Comparison of ENCODE assay signal across 19 mouse cellular contexts in the genomic region with DNA sequence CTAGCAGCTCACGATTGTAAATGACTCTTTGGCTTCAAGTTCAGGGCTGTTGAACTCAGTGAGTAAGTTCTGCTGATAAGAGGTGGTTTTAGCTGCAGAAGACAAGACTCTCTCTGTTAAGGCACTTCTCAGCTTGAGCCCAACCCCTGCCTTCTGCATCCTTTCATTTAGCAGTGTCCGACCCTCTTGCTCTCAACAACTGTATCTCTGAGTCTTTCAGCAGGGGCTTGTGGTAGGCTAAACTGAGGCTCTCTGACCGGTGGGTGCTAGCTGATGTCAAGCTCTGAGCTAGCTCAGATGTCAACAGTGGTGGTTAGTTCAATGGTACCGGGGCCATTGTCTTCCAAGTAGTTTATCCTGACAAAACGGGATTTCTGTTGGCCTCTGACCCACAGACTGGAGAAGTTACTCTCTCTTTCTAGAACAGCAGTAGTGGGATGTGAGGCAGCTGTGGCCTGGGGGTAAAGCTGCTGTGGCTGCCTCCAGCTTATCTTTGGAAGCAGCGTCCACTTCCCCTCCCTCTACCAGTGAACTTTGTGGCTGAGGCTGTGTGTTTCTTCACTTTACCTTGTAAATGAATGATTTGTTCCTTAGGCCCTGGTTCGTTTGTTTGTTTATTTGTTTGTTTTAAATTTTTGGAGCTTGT. TPM values are rescaled to one million over a fixed set of nuclear protein-coding genes. Genes with fewer than 3 reads are reported as not detected.
DNase-seq lines count a peak whose midpoint lies in the region; ATAC-seq lines count a peak whose summit lies in the region.
"Had no signal": no experiment of that assay in that cellular context is flagged by ENCODE, and none has a peak within 500 bp of the region (broad histone marks: within the 10 kb centered on the region; RNA-seq: fewer than 3 reads in every experiment).

No protein-coding gene starts in this region.

- no peak overlapping the region for H3K4me3 ChIP-seq in kidney, embryonic 15.5 days (replicated peaks)
- no peak overlapping the region for H3K4me3 ChIP-seq in heart, embryonic 16.5 days (ENCODE audit: low read length)
- H3K4me3 ChIP-seq: embryonic facial prominence, embryonic 13.5 days; forebrain, embryonic 15.5 days; hindbrain, embryonic 10.5 days had no signal

- ATAC-seq in kidney, embryonic 15.5 days (replicated peaks; ENCODE audit: low FRiP score): no peak
- ATAC-seq in heart, embryonic 16.5 days (replicated peaks; ENCODE audit: extremely low read depth, insufficient read depth, low FRiP score): peak; percentile 69

- WGBS in kidney, embryonic 15.5 days: 59% methylated on average over 7 of the region's 7 CpGs
- WGBS in heart, embryonic 16.5 days: 26% methylated on average over 7 of the region's 7 CpGs

- no peaks in the 10 kb centered on the region for H3K9me3 ChIP-seq in kidney, embryonic 15.5 days (replicated peaks)
- no peaks in the 10 kb centered on the region for H3K9me3 ChIP-seq in heart, embryonic 16.5 days (replicated peaks; ENCODE audit: control insufficient read depth, low read length)
- H3K9me3 ChIP-seq: embryonic facial prominence, embryonic 13.5 days; forebrain, embryonic 15.5 days; hindbrain, embryonic 10.5 days had no signal

- H3K27ac ChIP-seq in kidney, embryonic 15.5 days: no peak overlapping the region
- H3K27ac ChIP-seq in heart, embryonic 16.5 days (ENCODE audit: low read length): no peak overlapping the region; the same call in 1 of the 2 replicates
- H3K27ac ChIP-seq: embryonic facial prominence, embryonic 13.5 days; forebrain, embryonic 15.5 days; hindbrain, embryonic 10.5 days had no signal

- no peaks in the 10 kb centered on the region for H3K27me3 ChIP-seq in kidney, embryonic 15.5 days
- H3K27me3 ChIP-seq in heart, embryonic 16.5 days (ENCODE audit: control insufficient read depth, insufficient read depth, low read length): no peaks in the 10 kb centered on the region
- H3K27me3 ChIP-seq: embryonic facial prominence, embryonic 13.5 days; forebrain, embryonic 15.5 days had no signal

- H3K36me3 ChIP-seq in kidney, embryonic 15.5 days: no peaks in the 10 kb centered on the region
- H3K36me3 ChIP-seq in heart, embryonic 16.5 days (ENCODE audit: control insufficient read depth, insufficient read depth): no peaks in the 10 kb centered on the region
- H3K36me3 ChIP-seq: embryonic facial prominence, embryonic 13.5 days; forebrain, embryonic 15.5 days; hindbrain, embryonic 10.5 days had no signal

- H3K4me2 ChIP-seq in kidney, embryonic 15.5 days: no peak overlapping the region
- H3K4me2 ChIP-seq in heart, embryonic 16.5 days (ENCODE audit: low read depth, low read length): no peak overlapping the region
- H3K4me2 ChIP-seq: embryonic facial prominence, embryonic 13.5 days; forebrain, embryonic 15.5 days; midbrain, embryonic 11.5 days had no signal

- H3K4me1 ChIP-seq in kidney, embryonic 15.5 days: no peaks in the 10 kb centered on the region
- 0 out of 2 replicates have a peak, but pooled peaks cover 5% of the 10 kb centered on the region for H3K4me1 ChIP-seq in heart, embryonic 16.5 days (ENCODE audit: control insufficient read depth, insufficient read depth, low read length)
- H3K4me1 ChIP-seq: embryonic facial prominence, embryonic 13.5 days; forebrain, embryonic 15.5 days; hindbrain, embryonic 10.5 days had no signal

- H3K9ac ChIP-seq in kidney, embryonic 15.5 days: no peak overlapping the region
- H3K9ac ChIP-seq in heart, embryonic 16.5 days (ENCODE audit: low read length): no peak overlapping the region
- H3K9ac ChIP-seq: embryonic facial prominence, embryonic 13.5 days; forebrain, embryonic 15.5 days had no signal

- DNase-seq in kidney, postnatal 10 days: peak; percentile 34
- peak; percentile 21 for DNase-seq in lung, postnatal 10 days
- DNase-seq in lung, postnatal 25 days (ENCODE audit: low spot score): no peak
- DNase-seq in MN1 (ENCODE audit: low spot score): no peak
- DNase-seq in spleen, postnatal 36 days (ENCODE audit: low spot score in 2 of 2): no peak
- DNase-seq: adrenal gland, postnatal 14 days; cerebellum, adult 9-11 months; gastrocnemius, postnatal 25 days; kidney, adult 11 months; kidney, postnatal 14 days; liver; retina, postnatal 1 day; thymus, postnatal 14 days had no signal

RNA-seq across cellular contexts. Expression of gene Arsj, which starts 34.6 kb away (rescaled TPM):
- polyA plus RNA-seq in kidney, embryonic 15.5 days (2015; fragmentation: Nextera tagmentation; extraction: Ambion mirVana): 1.4 and 2.1 TPM in 2 replicates
- polyA plus RNA-seq in heart, embryonic 16.5 days (2015; fragmentation: Nextera tagmentation; extraction: Ambion mirVana): 0.89 and 1.2 TPM in 2 replicates

Comparison
In these comparisons a context has a peak if more than half of its experiments do, and no peak if none do; other contexts are left out.
1. DNase-seq: peak in kidney, postnatal 10 days (single experiment) and lung, postnatal 10 days (single experiment); none in lung, postnatal 25 days (single experiment), MN1 (single experiment) and spleen, postnatal 36 days (0 of 2).